Mouse (Mus musculus): ENCODE data around the gene Rlbp1. TPM values are rescaled to one million over a fixed set of nuclear protein-coding genes. Genes with fewer than 3 reads are reported as not detected.
A peak's percentile ranks its signal among the peaks of the same experiment; 100 is the strongest.

Gene Rlbp1
- polyA plus RNA-seq, 1 experiment from 2014 or later: 0.44 TPM

GRCm38 (mm10) chr7:79363370-79364043 is 23.3 kb downstream of the Rlbp1 start:
- Histone ChIP-seq H3K4me1 (ENCODE audit: control insufficient read depth, insufficient read depth, low read length) (no peaks in the 10 kb centered on the region), H3K4me2 (ENCODE audit: low read depth, low read length) (no peak overlapping the region), H3K27ac (ENCODE audit: low read length) (no peak overlapping the region), H3K36me3 (ENCODE audit: control insufficient read depth, insufficient read depth, low read length) (0 out of 2 replicates have a peak, but pooled peaks cover 3% of the 10 kb centered on the region), H3K9me3 (replicated peaks; ENCODE audit: control insufficient read depth, low read length) (no peaks in the 10 kb centered on the region), H3K27me3 (ENCODE audit: control insufficient read depth, insufficient read depth, low read length) (no peaks in the 10 kb centered on the region), H3K9ac (ENCODE audit: low read length) (no peak overlapping the region), H3K4me3 (replicated peaks; ENCODE audit: low read length) (no peak overlapping the region)
- ATAC-seq (ENCODE audit: insufficient read depth, low FRiP score): 0 out of 2 replicates have a peak, but pooled peaks have one; percentile 17
- 44% methylated on average over 8 of the region's 8 CpGs for WGBS

DNA sequence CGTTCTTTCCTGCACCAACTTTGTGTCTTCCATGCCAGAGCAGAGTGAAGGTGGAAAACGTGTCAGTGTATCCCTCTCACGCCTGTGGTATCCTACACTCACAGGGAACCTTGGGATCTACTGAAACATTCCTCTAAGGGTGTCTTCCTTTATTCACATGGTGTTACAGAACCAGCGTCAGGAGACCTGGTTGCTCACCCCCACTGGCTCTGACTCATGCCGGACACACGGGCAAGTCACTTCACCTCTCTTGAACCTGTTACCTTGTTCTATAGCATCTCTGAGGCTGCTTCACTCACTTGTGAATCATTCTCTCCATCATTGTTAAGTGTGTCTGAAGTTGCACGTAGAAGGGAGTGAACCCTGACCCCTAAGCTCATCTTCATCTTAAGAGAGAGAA is 24.0 kb downstream of the Rlbp1 start:
- no peak overlapping the region for H3K4me2 ChIP-seq (ENCODE audit: low read depth, low read length)
- H3K27me3 ChIP-seq (ENCODE audit: control insufficient read depth, insufficient read depth, low read length): no peaks in the 10 kb centered on the region
- 0 out of 2 replicates have a peak, but pooled peaks cover 3% of the 10 kb centered on the region for H3K36me3 ChIP-seq (ENCODE audit: control insufficient read depth, insufficient read depth, low read length)
- no peak overlapping the region for H3K4me3 ChIP-seq (replicated peaks; ENCODE audit: low read length)
- H3K9me3 ChIP-seq (replicated peaks; ENCODE audit: control insufficient read depth, low read length): no peaks in the 10 kb centered on the region
- no peak overlapping the region for H3K9ac ChIP-seq (ENCODE audit: low read length)
- H3K4me1 ChIP-seq (ENCODE audit: control insufficient read depth, insufficient read depth, low read length): no peaks in the 10 kb centered on the region
- no peak overlapping the region for H3K27ac ChIP-seq (ENCODE audit: low read length)
- no peak for ATAC-seq (ENCODE audit: insufficient read depth, low FRiP score)
- 85% methylated on average over 7 of the region's 7 CpGs for WGBS

- ATAC-seq (ENCODE audit: insufficient read depth, low FRiP score): no peak
- Histone ChIP-seq H3K9me3 (replicated peaks; ENCODE audit: control insufficient read depth, low read length) (no peaks in the 10 kb centered on the region), H3K4me3 (replicated peaks; ENCODE audit: low read length) (no peak overlapping the region), H3K4me1 (ENCODE audit: control insufficient read depth, insufficient read depth, low read length) (no peaks in the 10 kb centered on the region), H3K4me2 (ENCODE audit: low read depth, low read length) (no peak overlapping the region), H3K27me3 (ENCODE audit: control insufficient read depth, insufficient read depth, low read length) (no peaks in the 10 kb centered on the region), H3K36me3 (ENCODE audit: control insufficient read depth, insufficient read depth, low read length) (0 out of 2 replicates have a peak, but pooled peaks cover 3% of the 10 kb centered on the region), H3K27ac (ENCODE audit: low read length) (no peak overlapping the region), H3K9ac (ENCODE audit: low read length) (no peak overlapping the region)
- WGBS: 79% methylated on average over 8 of the region's 8 CpGs
Observed at GRCm38 (mm10) chr7:79362208-79362607, 24.6 kb downstream of the Rlbp1 start.

DNA sequence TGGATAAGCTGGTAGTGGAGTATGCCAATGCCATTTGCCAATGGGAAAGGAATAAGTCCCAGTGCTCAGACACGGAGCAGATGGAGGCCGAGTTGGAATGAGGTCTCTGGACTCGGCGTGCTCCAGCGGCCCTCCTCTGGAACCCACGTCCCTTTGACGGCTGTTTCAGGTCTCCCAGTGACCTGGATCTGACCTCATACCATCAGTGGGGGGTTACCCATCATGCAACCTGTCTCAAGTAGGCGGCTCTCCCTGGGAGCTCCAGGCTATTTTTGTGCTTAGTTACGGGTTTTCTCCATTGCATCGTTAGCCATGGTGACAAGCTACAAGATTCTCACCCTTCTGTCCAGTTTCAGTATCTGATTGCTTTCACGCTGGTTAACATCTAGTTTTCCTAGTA is 26.8 kb downstream of the Rlbp1 start:
- Histone ChIP-seq H3K4me3 (replicated peaks; ENCODE audit: low read length) (no peak overlapping the region), H3K36me3 (ENCODE audit: control insufficient read depth, insufficient read depth, low read length) (peaks cover 3% of the 10 kb centered on the region; the same call in 1 of the 2 replicates), H3K9me3 (replicated peaks; ENCODE audit: control insufficient read depth, low read length) (no peaks in the 10 kb centered on the region), H3K4me1 (ENCODE audit: control insufficient read depth, insufficient read depth, low read length) (no peaks in the 10 kb centered on the region), H3K9ac (ENCODE audit: low read length) (no peak overlapping the region), H3K27me3 (ENCODE audit: control insufficient read depth, insufficient read depth, low read length) (no peaks in the 10 kb centered on the region), H3K4me2 (ENCODE audit: low read depth, low read length) (no peak overlapping the region), H3K27ac (ENCODE audit: low read length) (no peak overlapping the region)
- ATAC-seq (ENCODE audit: insufficient read depth, low FRiP score): no peak
- WGBS: 76% methylated on average over 11 of the region's 11 CpGs

- H3K4me1 ChIP-seq (ENCODE audit: control insufficient read depth, insufficient read depth, low read length): no peaks in the 10 kb centered on the region
- no peak overlapping the region for H3K4me2 ChIP-seq (ENCODE audit: low read depth, low read length)
- H3K27ac ChIP-seq (ENCODE audit: low read length): no peak overlapping the region
- H3K4me3 ChIP-seq (replicated peaks; ENCODE audit: low read length): no peak overlapping the region
- ATAC-seq (ENCODE audit: insufficient read depth, low FRiP score): no peak
- WGBS: 82% methylated on average over 3 of the region's 3 CpGs
- no peaks in the 10 kb centered on the region for H3K27me3 ChIP-seq (ENCODE audit: control insufficient read depth, insufficient read depth, low read length)
- no peak overlapping the region for H3K9ac ChIP-seq (ENCODE audit: low read length)
- H3K36me3 ChIP-seq (ENCODE audit: control insufficient read depth, insufficient read depth, low read length): peaks cover 8% of the 10 kb centered on the region
- H3K9me3 ChIP-seq (replicated peaks; ENCODE audit: control insufficient read depth, low read length): no peaks in the 10 kb centered on the region
Observed at GRCm38 (mm10) chr7:79359183-79359435, 27.7 kb downstream of the Rlbp1 start.

- Histone ChIP-seq H3K9ac (ENCODE audit: low read length) (no peak overlapping the region), H3K4me2 (ENCODE audit: low read depth, low read length) (no peak overlapping the region), H3K4me3 (replicated peaks; ENCODE audit: low read length) (no peak overlapping the region), H3K36me3 (ENCODE audit: control insufficient read depth, insufficient read depth, low read length) (peaks cover 11% of the 10 kb centered on the region), H3K27ac (ENCODE audit: low read length) (no peak overlapping the region), H3K27me3 (ENCODE audit: control insufficient read depth, insufficient read depth, low read length) (no peaks in the 10 kb centered on the region), H3K9me3 (replicated peaks; ENCODE audit: control insufficient read depth, low read length) (no peaks in the 10 kb centered on the region), H3K4me1 (ENCODE audit: control insufficient read depth, insufficient read depth, low read length) (no peaks in the 10 kb centered on the region)
- no peak for ATAC-seq (ENCODE audit: insufficient read depth, low FRiP score)
- 54% methylated on average over 15 of the region's 15 CpGs for WGBS
Observed at GRCm38 (mm10) chr7:79358350-79359182, 28.3 kb downstream of the Rlbp1 start.

DNA sequence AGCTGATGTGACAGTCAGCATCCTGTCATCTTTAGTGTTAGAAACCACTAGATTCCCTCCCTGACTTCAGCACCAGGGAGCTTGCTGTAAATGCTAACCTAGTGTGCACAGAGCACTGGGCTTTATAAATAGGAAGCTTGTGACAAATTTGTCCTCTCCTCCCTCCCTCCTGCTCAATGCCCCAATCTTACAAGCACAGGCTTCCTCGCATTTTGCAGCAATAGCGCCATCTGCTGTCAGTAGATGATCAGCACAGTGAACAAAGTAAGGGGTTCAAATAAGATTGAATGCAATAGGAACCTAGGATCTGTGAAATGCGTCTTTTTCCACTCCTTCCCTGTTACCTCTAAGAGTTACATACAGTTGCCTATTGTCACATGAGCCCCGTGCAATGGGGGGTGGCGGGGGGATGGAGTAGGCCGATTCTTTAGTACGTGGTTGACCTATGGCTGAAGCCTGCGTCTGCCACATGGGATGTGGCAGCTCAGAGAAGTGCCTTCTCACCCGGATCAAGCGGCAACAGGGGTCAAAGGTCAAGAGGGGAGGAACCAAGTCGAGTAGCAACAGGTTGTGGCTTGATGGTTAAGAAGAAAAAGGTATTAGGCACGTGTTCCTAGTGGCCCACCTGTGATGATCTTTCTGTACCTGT is 37.0 kb downstream of the Rlbp1 start:
- peaks cover 8% of the 10 kb centered on the region; the same call in 1 of the 2 replicates for H3K36me3 ChIP-seq (ENCODE audit: control insufficient read depth, insufficient read depth, low read length)
- no peaks in the 10 kb centered on the region; the same call in 1 of the 2 replicates for H3K4me1 ChIP-seq (ENCODE audit: control insufficient read depth, insufficient read depth, low read length)
- H3K4me3 ChIP-seq (replicated peaks; ENCODE audit: low read length): no peak overlapping the region
- ATAC-seq (ENCODE audit: insufficient read depth, low FRiP score): peak; percentile 48; the same call in 1 of the 2 replicates
- WGBS: 42% methylated on average over 12 of the region's 12 CpGs
- H3K27me3 ChIP-seq (ENCODE audit: control insufficient read depth, insufficient read depth, low read length): no peaks in the 10 kb centered on the region
- no peaks in the 10 kb centered on the region for H3K9me3 ChIP-seq (replicated peaks; ENCODE audit: control insufficient read depth, low read length)
- H3K9ac ChIP-seq (ENCODE audit: low read length): no peak overlapping the region
- H3K4me2 ChIP-seq (ENCODE audit: low read depth, low read length): no peak overlapping the region
- no peak overlapping the region for H3K27ac ChIP-seq (ENCODE audit: low read length)

DNA sequence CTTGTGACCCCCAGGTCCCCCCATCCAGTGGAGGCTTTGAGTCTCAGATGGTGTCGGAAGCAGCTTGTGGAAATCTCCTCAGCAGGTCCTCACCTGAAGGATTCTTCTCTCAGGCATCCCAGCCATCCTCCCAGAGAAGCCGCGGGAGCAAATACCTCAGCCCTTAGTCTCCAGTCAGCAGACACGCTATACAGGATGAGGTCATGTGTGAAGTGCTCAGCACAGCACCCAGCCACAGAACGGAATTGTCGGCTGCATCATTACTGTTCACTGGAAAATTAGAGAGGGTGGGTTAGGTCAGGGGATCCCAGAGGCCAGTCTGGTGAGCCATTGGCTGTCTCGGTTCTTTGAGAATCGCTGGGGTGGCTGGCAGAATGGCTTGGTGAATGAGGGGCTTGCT is 38.0 kb downstream of the Rlbp1 start:
- no peak for ATAC-seq (ENCODE audit: insufficient read depth, low FRiP score)
- 90% methylated on average over 8 of the region's 8 CpGs for WGBS
- Histone ChIP-seq H3K27me3 (ENCODE audit: control insufficient read depth, insufficient read depth, low read length) (no peaks in the 10 kb centered on the region), H3K9me3 (replicated peaks; ENCODE audit: control insufficient read depth, low read length) (no peaks in the 10 kb centered on the region), H3K4me1 (ENCODE audit: control insufficient read depth, insufficient read depth, low read length) (no peaks in the 10 kb centered on the region; the same call in 1 of the 2 replicates), H3K9ac (ENCODE audit: low read length) (no peak overlapping the region), H3K36me3 (ENCODE audit: control insufficient read depth, insufficient read depth, low read length) (0 out of 2 replicates have a peak, but pooled peaks cover under 1% of the 10 kb centered on the region), H3K4me2 (ENCODE audit: low read depth, low read length) (no peak overlapping the region), H3K27ac (ENCODE audit: low read length) (no peak overlapping the region), H3K4me3 (replicated peaks; ENCODE audit: low read length) (no peak overlapping the region)

All from stomach, embryonic 16.5 days (tissue).